Mouse (Mus musculus): ENCODE data around the gene Kbtbd3. TPM values are rescaled to one million over a fixed set of nuclear protein-coding genes. Genes with fewer than 3 reads are reported as not detected.

Gene Kbtbd3
- polyA plus RNA-seq (2012; ENCODE audit: low replicate concordance): not detected in 2 replicates

DNA sequence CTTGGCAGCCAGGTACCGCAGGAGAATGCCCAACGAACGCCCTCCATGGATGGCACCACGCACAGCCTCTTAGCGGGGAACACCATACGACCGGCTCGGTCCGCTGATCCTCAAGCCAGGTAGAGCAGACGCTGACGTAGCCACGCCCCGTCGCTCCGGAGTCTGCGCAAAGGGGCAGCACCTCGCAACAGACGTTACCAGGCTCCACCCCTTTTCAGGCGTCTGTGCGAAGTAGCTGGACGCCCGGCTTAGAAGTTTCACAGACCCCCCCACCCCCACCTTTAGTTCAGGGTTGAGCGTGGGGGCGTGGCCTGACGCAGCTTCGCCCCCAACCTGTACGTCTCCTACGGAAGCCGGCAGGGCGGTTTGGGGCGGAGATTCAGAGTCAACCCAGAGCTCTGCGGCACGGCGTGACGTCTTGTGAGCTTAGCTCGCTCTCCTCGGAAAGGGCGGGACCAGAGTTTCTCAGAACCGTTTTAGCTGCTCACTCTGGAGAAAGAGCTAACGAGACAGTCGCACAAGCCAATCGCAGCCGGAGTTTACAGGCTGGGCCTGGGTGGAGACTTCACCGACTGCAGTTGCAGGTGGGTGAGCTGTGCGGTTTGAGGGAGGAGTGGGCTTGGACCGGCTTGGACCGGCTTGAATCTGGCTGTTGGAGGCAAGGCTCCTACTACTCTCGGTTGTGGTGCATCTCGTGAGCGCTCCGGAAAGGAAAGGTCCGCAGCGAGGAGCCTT, at the start of gene Kbtbd3, which contains the start of gene Aasdhppt:
TSS of gene Kbtbd3 (plus strand) at position 483 of the 735 bp plus-strand sequence.
TSS of gene Aasdhppt (minus strand) at position 121 of the 735 bp plus-strand sequence.

DNA sequence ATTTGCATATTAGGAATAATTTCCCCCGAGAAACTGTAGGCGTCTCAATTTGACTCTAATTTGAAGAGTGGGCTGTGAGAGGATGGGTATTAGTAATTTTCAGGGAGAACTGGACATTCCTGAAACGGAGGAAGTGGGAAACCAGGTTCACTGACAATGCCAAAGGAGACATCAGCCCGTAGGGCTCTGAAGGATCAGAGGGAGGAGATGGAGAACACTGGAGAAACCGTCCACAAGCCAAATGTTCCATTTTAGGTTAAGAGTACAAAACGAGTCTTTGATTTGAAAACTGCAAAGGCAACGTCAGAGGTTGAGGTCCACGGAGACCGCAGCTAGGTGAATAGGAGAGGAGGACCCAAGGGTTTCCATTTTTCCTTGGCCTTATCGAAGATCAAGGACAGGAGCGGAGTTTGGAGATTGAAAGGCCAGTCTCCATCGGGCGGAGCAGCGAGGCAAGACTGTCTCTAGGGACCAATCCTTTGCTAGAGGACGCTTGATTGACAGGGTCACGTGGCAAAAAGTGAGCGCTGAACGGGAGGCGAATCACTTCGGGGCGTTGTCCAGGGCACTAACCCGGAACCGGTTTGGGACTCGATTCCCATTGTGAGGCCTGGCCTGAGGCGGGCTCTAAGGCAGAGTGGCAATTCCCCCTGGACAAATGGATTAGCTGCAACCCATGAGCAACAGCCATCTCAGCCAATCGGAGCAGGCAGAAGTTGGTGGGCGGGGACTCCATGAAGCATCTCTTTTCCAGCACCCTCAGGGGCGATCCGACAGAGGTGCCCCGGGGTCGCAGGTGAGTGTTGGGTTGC, 66.4 kb downstream of the Kbtbd3 start, which contains the start of gene Msantd4:
TSS of gene Msantd4 (plus strand) at position 735 of the 812 bp plus-strand sequence.

Other genes starting within 250 kb of the Kbtbd3 start
- gene Aasdhppt, start 362 bp upstream of the Kbtbd3 start, polyA plus RNA-seq (2012; ENCODE audit: low replicate concordance): 0.62 and 5.2 TPM in 2 replicates
- gene Msantd4, start 66.7 kb downstream of the Kbtbd3 start, polyA plus RNA-seq (2012; ENCODE audit: low replicate concordance): 0.18 and 2.2 TPM in 2 replicates

Measured in leukemia stem cell, adult 10-12 weeks (primary cell).